Mouse (Mus musculus) gonadal fat pad, adult 2 months (tissue): ENCODE data around the gene Btbd35f1. TPM values are rescaled to one million over a fixed set of nuclear protein-coding genes. Genes with fewer than 3 reads are reported as not detected.
"Not testable (repeated sequence)": the region's sequence is repeated elsewhere in the genome, so short reads cannot be mapped to it uniquely, and the experiment has no call there.

Experiments used
- DNase-seq: peaks from one replicate; pipeline ENCODE4 v3.0.0-alpha.2; 2012; ENCODE audit warnings: low read depth
- polyA plus RNA-seq: library from polyadenylated mRNA; depleted of rRNA; stranded (reverse); fragments of >200 nt; gene quantifications from 2 replicates; pipeline ENCODE4 v1.2.3, GENCODE M21; 2012; rRNA removed

Btbd35f1 gene
- polyA plus RNA-seq, result not detected in 2 replicates

DNA sequence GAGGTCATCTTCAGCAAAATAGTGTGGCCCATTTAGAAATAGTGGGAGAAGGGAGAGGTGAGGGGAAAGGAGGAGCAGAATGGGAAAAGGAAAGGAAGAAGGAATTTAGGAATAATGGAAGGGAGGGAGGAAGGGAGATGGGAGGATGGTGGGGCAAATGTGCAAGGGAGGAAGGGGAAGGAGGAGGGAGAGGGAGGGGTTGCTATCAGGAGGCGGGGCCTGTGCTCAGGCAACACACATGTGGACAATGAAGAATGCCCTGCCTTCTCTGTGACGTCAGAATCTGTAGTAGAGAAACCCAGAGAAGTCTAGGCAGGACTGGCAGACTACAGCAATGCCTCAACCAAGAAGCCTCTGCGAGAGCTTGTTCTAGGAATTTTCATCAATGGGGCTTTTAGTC lies at the start of gene Btbd35f1:
Gene Btbd35f1 (plus strand): TSS at position 301 of the 400 bp plus-strand sequence.
- DNase-seq, result not testable (repeated sequence)

DNA sequence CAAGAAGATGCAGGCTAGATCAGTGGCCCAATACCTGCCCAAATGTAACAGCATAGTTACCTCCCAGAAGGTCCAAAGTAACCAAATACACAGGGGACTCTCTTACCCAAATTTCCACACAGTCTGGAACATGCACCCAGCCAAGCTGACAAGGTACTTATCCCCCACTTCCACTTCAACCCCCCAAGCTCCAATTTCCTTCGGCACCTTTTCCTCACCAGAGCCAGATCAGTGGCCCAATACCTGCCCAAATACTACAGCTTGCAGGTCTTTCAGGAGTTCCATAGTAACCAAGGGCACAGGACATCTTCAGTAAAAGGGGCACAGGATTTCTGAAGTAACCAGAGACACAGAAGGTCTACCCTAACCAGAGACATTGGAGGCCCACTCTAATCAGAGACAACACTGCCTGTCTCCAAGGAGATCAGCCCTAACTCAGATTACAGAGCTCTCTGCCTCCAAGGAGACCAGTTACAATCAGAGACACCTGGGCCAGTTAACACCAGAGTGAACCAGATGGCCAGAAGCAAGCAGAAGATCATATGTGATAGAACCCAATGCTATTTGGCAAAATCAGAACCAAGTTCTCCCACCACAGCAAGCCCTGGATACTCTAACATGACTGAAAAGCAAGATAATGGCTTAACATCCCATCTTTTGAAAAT lies 31.2 kb downstream of the Btbd35f1 start:
- DNase-seq, result not testable (repeated sequence)

GRCm38 (mm10) chrX:32601008-32601407 lies 41.2 kb downstream of the Btbd35f1 start:
- DNase-seq, result not testable (repeated sequence)

DNA sequence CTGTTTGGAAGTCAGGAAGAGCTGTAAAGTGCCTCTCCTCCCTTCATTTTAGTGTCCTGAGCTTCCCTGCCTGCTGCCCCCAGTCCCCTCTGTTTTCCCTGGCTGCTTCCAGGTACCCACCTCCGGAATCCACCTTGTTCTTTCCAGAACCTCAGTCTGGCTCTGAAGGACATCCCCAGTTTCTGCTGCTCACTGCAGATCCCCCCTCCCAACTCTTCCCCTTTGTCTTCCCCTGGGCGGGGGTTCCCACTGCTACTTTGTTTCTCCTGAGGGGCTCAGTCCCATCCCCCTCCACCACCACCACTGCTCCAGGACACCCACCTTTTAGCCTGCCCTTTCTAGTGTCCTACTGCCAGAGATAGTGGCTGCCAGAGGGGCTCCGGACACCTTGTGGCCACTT lies 41.6 kb downstream of the Btbd35f1 start:
- DNase-seq, result not testable (repeated sequence)

Other genes with a start within 250 kb of the Btbd35f1 start
- not detected in 2 replicates for gene Gm5926, start 90.7 kb downstream of the Btbd35f1 start, polyA plus RNA-seq
- not detected in 2 replicates for gene Btbd35f21, start 166.1 kb downstream of the Btbd35f1 start, polyA plus RNA-seq